Mouse (Mus musculus): ENCODE measurements around the gene Pcdh10. TPM values are rescaled to one million over a fixed set of nuclear protein-coding genes. Genes with fewer than 3 reads are reported as not detected.

Gene Pcdh10
- polyA plus RNA-seq, 1 experiment from 2014 or later, result 0.22 TPM

DNA sequence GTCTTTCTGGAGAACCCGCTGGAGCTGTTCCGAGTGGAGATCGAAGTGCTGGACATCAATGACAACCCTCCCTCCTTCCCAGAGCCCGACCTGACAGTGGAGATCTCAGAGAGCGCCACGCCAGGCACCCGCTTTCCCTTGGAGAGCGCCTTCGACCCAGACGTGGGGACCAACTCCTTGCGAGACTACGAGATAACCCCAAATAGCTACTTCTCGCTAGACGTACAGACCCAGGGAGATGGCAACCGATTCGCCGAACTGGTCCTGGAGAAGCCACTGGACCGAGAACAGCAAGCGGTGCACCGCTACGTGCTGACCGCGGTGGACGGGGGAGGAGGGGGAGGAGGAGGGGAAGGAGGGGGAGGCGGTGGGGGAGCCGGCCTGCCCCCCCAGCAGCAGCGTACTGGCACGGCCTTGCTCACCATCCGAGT lies 1.4 kb downstream of the Pcdh10 start:
- no peak for DNase-seq (ENCODE audit: low spot score)
- Histone ChIP-seq H3K9ac (ENCODE audit: low read depth, low read length) (no peak overlapping the region), H3K4me3 (replicated peaks; ENCODE audit: low read depth, low read length) (peak overlapping the region; percentile 39), H3K27ac (no peak overlapping the region), H3K4me2 (ENCODE audit: low read length) (peak overlapping the region; percentile 95), H3K36me3 (ENCODE audit: insufficient read depth, low read length) (no peaks in the 10 kb centered on the region), H3K27me3 (ENCODE audit: insufficient read depth, low read length) (peaks cover 39% of the 10 kb centered on the region), H3K4me1 (replicated peaks; ENCODE audit: insufficient read depth, low read length) (peaks cover 28% of the 10 kb centered on the region), H3K9me3 (replicated peaks; ENCODE audit: low read length) (no peaks in the 10 kb centered on the region)
- TF ChIP-seq CTCF (IDR thresholded peaks at IDR 0.05; ENCODE audit: low read depth), result no peak
- 4% methylated on average over 24 of the region's 29 CpGs for WGBS
- no peak for ATAC-seq (replicated peaks; ENCODE audit: low FRiP score, low read depth)

DNA sequence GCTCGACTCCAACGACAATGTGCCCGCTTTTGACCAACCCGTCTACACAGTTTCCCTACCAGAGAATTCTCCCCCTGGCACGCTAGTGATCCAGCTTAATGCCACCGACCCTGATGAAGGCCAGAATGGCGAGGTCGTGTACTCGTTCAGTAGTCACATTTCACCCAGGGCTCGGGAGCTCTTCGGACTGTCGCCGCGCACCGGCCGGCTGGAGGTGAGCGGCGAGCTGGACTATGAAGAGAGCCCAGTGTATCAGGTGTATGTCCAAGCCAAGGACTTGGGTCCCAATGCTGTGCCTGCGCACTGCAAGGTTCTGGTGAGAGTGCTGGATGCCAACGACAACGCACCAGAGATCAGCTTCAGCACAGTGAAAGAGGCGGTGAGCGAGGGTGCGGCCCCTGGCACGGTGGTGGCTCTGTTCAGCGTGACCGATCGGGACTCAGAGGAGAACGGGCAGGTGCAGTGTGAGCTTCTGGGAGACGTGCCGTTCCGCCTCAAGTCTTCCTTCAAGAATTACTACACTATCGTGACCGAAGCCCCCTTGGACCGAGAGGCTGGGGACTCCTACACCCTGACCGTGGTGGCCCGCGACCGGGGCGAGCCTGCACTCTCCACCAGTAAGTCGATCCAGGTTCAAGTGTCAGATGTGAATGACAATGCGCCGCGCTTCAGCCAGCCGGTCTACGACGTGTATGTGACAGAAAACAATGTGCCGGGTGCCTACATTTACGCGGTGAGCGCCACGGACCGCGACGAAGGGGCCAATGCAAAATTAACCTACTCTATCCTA lies 2.0 kb downstream of the Pcdh10 start:
- 2% methylated on average over 55 of the region's 55 CpGs for whole genome bisulfite sequencing
- Histone ChIP-seq H3K4me1 (replicated peaks; ENCODE audit: insufficient read depth, low read length) (peaks cover 28% of the 10 kb centered on the region), H3K4me3 (replicated peaks; ENCODE audit: low read depth, low read length) (peak overlapping the region; percentile 39), H3K4me2 (ENCODE audit: low read length) (peak overlapping the region; percentile 95), H3K27ac (no peak overlapping the region), H3K9ac (ENCODE audit: low read depth, low read length) (no peak overlapping the region), H3K27me3 (ENCODE audit: insufficient read depth, low read length) (peaks cover 39% of the 10 kb centered on the region), H3K9me3 (replicated peaks; ENCODE audit: low read length) (no peaks in the 10 kb centered on the region), H3K36me3 (ENCODE audit: insufficient read depth, low read length) (no peaks in the 10 kb centered on the region)
- DNase-seq (ENCODE audit: low spot score) (no peak), ATAC-seq (replicated peaks; ENCODE audit: low FRiP score, low read depth) (no peak)
- TF ChIP-seq CTCF (IDR thresholded peaks at IDR 0.05; ENCODE audit: low read depth), result no peak

GRCm38 (mm10) chr3:45380811-45381761 lies 2.9 kb downstream of the Pcdh10 start:
- no peak for TF ChIP-seq CTCF (IDR thresholded peaks at IDR 0.05; ENCODE audit: low read depth)
- Histone ChIP-seq H3K9ac (ENCODE audit: low read depth, low read length) (no peak overlapping the region), H3K36me3 (ENCODE audit: insufficient read depth, low read length) (no peaks in the 10 kb centered on the region), H3K9me3 (replicated peaks; ENCODE audit: low read length) (no peaks in the 10 kb centered on the region), H3K4me1 (replicated peaks; ENCODE audit: insufficient read depth, low read length) (peaks cover 28% of the 10 kb centered on the region), H3K4me3 (replicated peaks; ENCODE audit: low read depth, low read length) (peak overlapping the region; percentile 39), H3K27me3 (ENCODE audit: insufficient read depth, low read length) (peaks cover 39% of the 10 kb centered on the region), H3K27ac (no peak overlapping the region), H3K4me2 (ENCODE audit: low read length) (peak overlapping the region; percentile 95)
- ATAC-seq (replicated peaks; ENCODE audit: low FRiP score, low read depth) (no peak), DNase-seq (ENCODE audit: low spot score) (no peak)
- WGBS, result under 1% methylated on average over 81 of the region's 82 CpGs

DNA sequence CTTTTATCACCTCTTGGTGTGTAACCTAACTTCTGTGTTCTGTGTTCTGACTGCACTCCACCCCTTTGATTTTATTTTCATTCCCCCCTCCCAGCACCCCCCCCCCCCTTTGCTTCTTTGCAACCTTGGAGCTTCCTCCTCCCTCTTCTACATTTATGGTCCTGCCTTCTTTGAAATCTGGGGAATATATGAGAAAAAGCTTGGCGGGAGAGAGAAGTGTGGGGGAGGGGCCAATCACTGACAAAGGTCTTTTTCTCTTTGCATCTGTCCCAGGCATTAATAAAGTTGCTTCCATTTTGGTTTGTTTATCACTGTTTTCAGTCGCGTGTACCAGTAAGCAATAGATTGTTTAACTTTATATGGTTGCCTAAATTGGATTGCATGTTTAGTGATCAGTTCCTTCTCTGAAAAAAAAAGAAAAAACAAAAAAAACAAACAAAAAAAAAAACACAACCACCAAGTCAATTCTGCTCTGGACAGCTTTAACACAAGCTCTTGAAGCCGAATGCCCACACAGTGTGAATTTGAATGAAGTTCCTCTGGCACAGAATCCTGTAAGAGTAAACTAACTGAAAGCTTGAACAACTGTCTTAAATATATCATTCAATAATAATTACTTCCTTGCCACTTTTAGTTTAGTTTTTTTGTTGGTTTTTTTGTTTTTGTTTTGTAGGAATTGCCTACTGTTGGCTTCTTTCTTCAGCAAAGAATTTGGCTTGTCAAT lies 4.0 kb downstream of the Pcdh10 start:
- Histone ChIP-seq H3K9me3 (replicated peaks; ENCODE audit: low read length) (no peaks in the 10 kb centered on the region), H3K9ac (ENCODE audit: low read depth, low read length) (no peak overlapping the region), H3K4me2 (ENCODE audit: low read length) (no peak overlapping the region), H3K36me3 (ENCODE audit: insufficient read depth, low read length) (no peaks in the 10 kb centered on the region), H3K27ac (no peak overlapping the region), H3K27me3 (ENCODE audit: insufficient read depth, low read length) (peaks cover 39% of the 10 kb centered on the region), H3K4me1 (replicated peaks; ENCODE audit: insufficient read depth, low read length) (peaks cover 28% of the 10 kb centered on the region), H3K4me3 (replicated peaks; ENCODE audit: low read depth, low read length) (no peak overlapping the region)
- 29% methylated on average over 4 of the region's 4 CpGs for WGBS
- no peak for DNase-seq (ENCODE audit: low spot score)
- TF ChIP-seq CTCF (IDR thresholded peaks at IDR 0.05; ENCODE audit: low read depth), result no peak
- ATAC-seq (replicated peaks; ENCODE audit: low FRiP score, low read depth), result no peak

DNA sequence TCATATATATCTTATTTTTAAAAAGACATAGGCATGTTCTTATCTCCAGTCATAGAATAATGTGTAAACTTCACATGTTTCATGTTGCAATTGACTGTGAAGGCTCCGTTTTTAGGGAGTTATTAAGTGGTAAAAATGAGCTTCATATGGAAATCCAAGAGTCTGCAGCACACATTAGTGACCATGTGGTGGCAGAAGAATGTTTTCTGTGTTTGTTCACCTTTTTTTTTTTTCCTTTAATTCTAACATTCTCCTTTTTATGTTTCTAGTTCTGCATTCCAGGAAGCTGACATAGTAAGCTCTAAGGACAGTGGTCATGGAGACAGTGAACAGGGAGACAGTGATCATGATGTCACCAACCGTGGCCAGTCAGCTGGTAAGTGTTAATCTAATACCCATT lies 5.6 kb downstream of the Pcdh10 start:
- DNase-seq (ENCODE audit: low spot score) (peak; percentile 23), ATAC-seq (replicated peaks; ENCODE audit: low FRiP score, low read depth) (no peak)
- H3K9ac ChIP-seq (ENCODE audit: low read depth, low read length), result no peak overlapping the region
- H3K36me3 ChIP-seq (ENCODE audit: insufficient read depth, low read length), result no peaks in the 10 kb centered on the region
- peaks cover 23% of the 10 kb centered on the region for H3K4me1 ChIP-seq (replicated peaks; ENCODE audit: insufficient read depth, low read length)
- no peak overlapping the region for H3K4me3 ChIP-seq (replicated peaks; ENCODE audit: low read depth, low read length)
- WGBS, result 61% methylated on average over 2 of the region's 2 CpGs
- no peak overlapping the region for H3K4me2 ChIP-seq (ENCODE audit: low read length)
- no peak overlapping the region for H3K27ac ChIP-seq
- TF ChIP-seq CTCF (IDR thresholded peaks at IDR 0.05; ENCODE audit: low read depth), result peak; percentile 43
- H3K9me3 ChIP-seq (replicated peaks; ENCODE audit: low read length), result no peaks in the 10 kb centered on the region
- peaks cover 34% of the 10 kb centered on the region for H3K27me3 ChIP-seq (ENCODE audit: insufficient read depth, low read length)

- no peak for TF ChIP-seq CTCF (IDR thresholded peaks at IDR 0.05; ENCODE audit: low read depth)
- Histone ChIP-seq H3K4me2 (ENCODE audit: low read length) (no peak overlapping the region), H3K9me3 (replicated peaks; ENCODE audit: low read length) (no peaks in the 10 kb centered on the region), H3K4me1 (replicated peaks; ENCODE audit: insufficient read depth, low read length) (peaks cover 15% of the 10 kb centered on the region), H3K36me3 (ENCODE audit: insufficient read depth, low read length) (no peaks in the 10 kb centered on the region), H3K27me3 (ENCODE audit: insufficient read depth, low read length) (peaks cover 24% of the 10 kb centered on the region), H3K9ac (ENCODE audit: low read depth, low read length) (no peak overlapping the region), H3K27ac (no peak overlapping the region), H3K4me3 (replicated peaks; ENCODE audit: low read depth, low read length) (no peak overlapping the region)
- ATAC-seq (replicated peaks; ENCODE audit: low FRiP score, low read depth) (no peak), DNase-seq (ENCODE audit: low spot score) (no peak)
- WGBS, result 36% methylated on average over 3 of the region's 3 CpGs
Measured at GRCm38 (mm10) chr3:45385028-45385427, 6.8 kb downstream of the Pcdh10 start.

All from kidney, postnatal 0 days (tissue).